Mouse (Mus musculus) heart, embryonic 13.5 days (tissue): Measurements from ENCODE around the gene Dpysl4. TPM values are rescaled to one million over a fixed set of nuclear protein-coding genes. Genes with fewer than 3 reads are reported as not detected.

Experiments used
- polyA plus RNA-seq: library from polyadenylated mRNA; unstranded; fragments of >200 nt; fragmentation: Nextera tagmentation; extraction: Ambion mirVana; gene quantifications from 2 replicates; pipeline ENCODE4 v1.2.1, GENCODE M21; 2015

Dpysl4 gene
- polyA plus RNA-seq, 1 experiment from 2014 or later = 3.5 TPM

Other genes starting within 250 kb of the Dpysl4 start
- gene Ppp2r2d, start 239.9 kb upstream of the Dpysl4 start, polyA plus RNA-seq = 27.4 and 29.7 TPM in 2 replicates
- 11.8 and 12.2 TPM in 2 replicates for gene Mapk1ip1, start 239.7 kb upstream of the Dpysl4 start, polyA plus RNA-seq
- gene Bnip3, start 176.5 kb upstream of the Dpysl4 start, polyA plus RNA-seq = 282 and 334 TPM in 2 replicates
- 0.10 TPM in 1 of 2 replicates, not detected in the other for gene Jakmip3, start 145.3 kb upstream of the Dpysl4 start, polyA plus RNA-seq
- 2.3 and 3.3 TPM in 2 replicates for gene Lrrc27, start 127.0 kb downstream of the Dpysl4 start, polyA plus RNA-seq
- gene Stk32c, start 127.3 kb downstream of the Dpysl4 start, polyA plus RNA-seq = 0.11 TPM in 1 of 2 replicates, not detected in the other
- gene Pwwp2b, start 162.5 kb downstream of the Dpysl4 start, polyA plus RNA-seq = 7.3 and 8.0 TPM in 2 replicates